Mouse (Mus musculus) intestine, postnatal 0 days (tissue): ENCODE data around the gene Ccdc92b. TPM values are rescaled to one million over a fixed set of nuclear protein-coding genes. Genes with fewer than 3 reads are reported as not detected.

Source experiments
- ATAC-seq: fragments of 200-750 bp; cut with Nextera tagmentation; 2 replicates; pipeline ENCODE4 v1.8.0; 2017; ENCODE audit warnings: mild to moderate bottlenecking, moderate TSS enrichment, moderate library complexity
- H3K27ac ChIP-seq: fragments of 300-500 bp; sonication (generic); 2 replicates; pipeline ENCODE4 v1.5.1; 2014; ENCODE audit warnings: mild to moderate bottlenecking, low read depth, low read length, moderate library complexity
- H3K27me3 ChIP-seq: fragments of 300-500 bp; sonication (generic); replicated peaks from 2 replicates; pipeline ENCODE4 v1.6.1; 2014; ENCODE audit warnings: low read length, mixed read lengths; ENCODE audit not compliant: control insufficient read depth, insufficient read depth
- H3K36me3 ChIP-seq: fragments of 300-500 bp; sonication (generic); 2 replicates; pipeline ENCODE4 v1.6.1; 2014; ENCODE audit warnings: mild to moderate bottlenecking, moderate library complexity; ENCODE audit not compliant: control insufficient read depth, insufficient read depth
- H3K4me1 ChIP-seq: fragments of 300-500 bp; sonication (generic); replicated peaks from 2 replicates; pipeline ENCODE4 v1.6.1; 2014; ENCODE audit warnings: antibody characterized with exemption, low read length, mixed read lengths; ENCODE audit not compliant: control insufficient read depth, insufficient read depth
- H3K4me2 ChIP-seq: fragments of 300-500 bp; sonication (generic); replicated peaks from 2 replicates; pipeline ENCODE4 v1.6.1; 2014; ENCODE audit warnings: low read depth, mild to moderate bottlenecking, moderate library complexity
- H3K4me3 ChIP-seq: fragments of 300-500 bp; sonication (generic); 2 replicates; pipeline ENCODE4 v1.5.1; 2014; ENCODE audit warnings: low read depth, low read length
- H3K9ac ChIP-seq: fragments of 300-500 bp; sonication (generic); 2 replicates; pipeline ENCODE4 v1.6.1; 2014; ENCODE audit warnings: mild to moderate bottlenecking, low read depth, low read length
- H3K9me3 ChIP-seq: fragments of 300-500 bp; sonication (generic); 2 replicates; pipeline ENCODE4 v1.6.1; 2016; ENCODE audit warnings: mixed run types; ENCODE audit not compliant: control insufficient read depth
- CTCF ChIP-seq: sonication (generic); IDR thresholded peaks from 2 replicates; pipeline ENCODE4 v1.5.1; 2016; ENCODE audit warnings: low read depth, mild to moderate bottlenecking, control low read depth, antibody characterized with exemption, moderate library complexity
- WGBS: fragments of 180-500 bp; shearing (Covaris S2); extraction: QIAGEN DNeasy Blood & Tissue Kit; methylation state at CpG from one replicate; pipeline ENCODE4 v1.1.7; 2014; 5-methylcytosine and 5-hydroxymethylcytosine counted together
- polyA plus RNA-seq: library from polyadenylated mRNA; unstranded; fragments of >200 nt; fragmentation: Nextera tagmentation; extraction: Ambion mirVana; gene quantifications from 2 replicates; pipeline ENCODE4 v1.2.1, GENCODE M21; 2015

Gene Ccdc92b
- polyA plus RNA-seq, 1 experiment from 2014 or later, result 0.25 TPM

DNA sequence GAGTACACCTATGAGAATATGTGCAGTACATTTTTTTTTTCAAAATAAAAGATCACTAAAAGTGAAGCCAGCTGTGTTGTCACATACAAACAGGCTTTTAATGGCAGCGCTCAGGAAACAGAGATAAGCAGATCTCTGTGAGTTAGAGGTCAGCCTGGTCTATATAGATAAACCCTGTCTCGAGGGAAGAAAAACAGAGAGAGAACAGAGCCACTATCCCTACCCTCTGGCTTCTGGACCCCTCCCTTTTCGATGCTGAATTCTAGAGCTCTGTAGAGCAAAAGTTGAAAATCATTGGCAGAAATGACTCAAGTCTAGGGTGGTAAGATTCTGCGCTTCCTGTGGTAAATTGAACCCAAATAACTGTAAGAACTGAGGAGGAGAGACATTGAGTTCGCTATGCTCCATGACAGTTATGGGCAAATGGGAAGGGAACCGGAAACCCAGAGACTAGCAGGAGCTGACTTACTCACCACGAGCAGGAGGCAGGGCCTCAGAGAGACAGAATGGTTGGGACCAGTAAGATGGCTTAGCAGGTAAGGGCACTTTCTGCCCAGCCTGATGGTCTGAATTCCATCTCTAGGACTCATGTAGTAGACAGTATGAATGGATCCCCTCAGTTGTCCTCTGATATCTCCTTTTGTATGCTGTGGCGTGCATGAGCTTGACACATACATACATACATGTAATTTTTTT is 2.7 kb downstream of the Ccdc92b start:
- H3K4me1 ChIP-seq, result no peaks in the 10 kb centered on the region
- no peaks in the 10 kb centered on the region for H3K9me3 ChIP-seq
- H3K4me2 ChIP-seq, result no peak overlapping the region
- no peak overlapping the region for H3K4me3 ChIP-seq
- no peak for ATAC-seq
- peaks cover 21% of the 10 kb centered on the region for H3K27me3 ChIP-seq
- H3K36me3 ChIP-seq, result no peaks in the 10 kb centered on the region
- H3K27ac ChIP-seq, result no peak overlapping the region
- no peak for TF ChIP-seq CTCF
- 66% methylated on average over 8 of the region's 8 CpGs for WGBS
- no peak overlapping the region for H3K9ac ChIP-seq

GRCm38 (mm10) chr11:74623693-74624092 is 4.3 kb downstream of the Ccdc92b start:
- peak; percentile 82 for ATAC-seq
- 38% methylated on average over 6 of the region's 6 CpGs for WGBS

GRCm38 (mm10) chr11:74625333-74625732 is 5.9 kb downstream of the Ccdc92b start:
- Histone ChIP-seq H3K9me3 (no peaks in the 10 kb centered on the region), H3K36me3 (no peaks in the 10 kb centered on the region), H3K27me3 (peaks cover 10% of the 10 kb centered on the region), H3K4me3 (no peak overlapping the region), H3K9ac (no peak overlapping the region), H3K4me2 (no peak overlapping the region), H3K4me1 (no peaks in the 10 kb centered on the region), H3K27ac (no peak overlapping the region)
- no peak for TF ChIP-seq CTCF
- no peak for ATAC-seq

More at GRCm38 (mm10) chr11:74623693-74624092, 4.3 kb downstream of the Ccdc92b start:
- 0 out of 2 replicates have a peak overlapping the region, but pooled peaks have one; percentile 7 for H3K4me2 ChIP-seq
- no peak for TF ChIP-seq CTCF
- peaks cover 21% of the 10 kb centered on the region for H3K27me3 ChIP-seq
- H3K4me1 ChIP-seq, result no peaks in the 10 kb centered on the region
- H3K9ac ChIP-seq, result no peak overlapping the region
- H3K27ac ChIP-seq, result no peak overlapping the region
- H3K4me3 ChIP-seq, result no peak overlapping the region
- H3K36me3 ChIP-seq, result no peaks in the 10 kb centered on the region
- no peaks in the 10 kb centered on the region for H3K9me3 ChIP-seq

GRCm38 (mm10) chr11:74627481-74627880 is 8.1 kb downstream of the Ccdc92b start:
- H3K4me1 ChIP-seq, result no peaks in the 10 kb centered on the region
- H3K27ac ChIP-seq, result no peak overlapping the region
- H3K9me3 ChIP-seq, result no peaks in the 10 kb centered on the region
- 67% methylated on average over 3 of the region's 3 CpGs for WGBS
- H3K27me3 ChIP-seq, result no peaks in the 10 kb centered on the region
- H3K36me3 ChIP-seq, result no peaks in the 10 kb centered on the region
- ATAC-seq, result no peak
- no peak for TF ChIP-seq CTCF
- no peak overlapping the region for H3K4me2 ChIP-seq
- no peak overlapping the region for H3K4me3 ChIP-seq
- H3K9ac ChIP-seq, result no peak overlapping the region

- H3K27ac ChIP-seq, result no peak overlapping the region
- no peak overlapping the region for H3K4me2 ChIP-seq
- H3K9me3 ChIP-seq, result no peaks in the 10 kb centered on the region
- no peak for ATAC-seq
- no peaks in the 10 kb centered on the region for H3K4me1 ChIP-seq
- no peak for TF ChIP-seq CTCF
- H3K4me3 ChIP-seq, result no peak overlapping the region
- H3K27me3 ChIP-seq, result no peaks in the 10 kb centered on the region
- H3K9ac ChIP-seq, result no peak overlapping the region
- no peaks in the 10 kb centered on the region for H3K36me3 ChIP-seq
- 67% methylated on average over 7 of the region's 7 CpGs for WGBS
Observed at GRCm38 (mm10) chr11:74631880-74632789, 12.7 kb downstream of the Ccdc92b start.

GRCm38 (mm10) chr11:74634490-74635275 is 15.3 kb downstream of the Ccdc92b start:
- WGBS, result 68% methylated on average over 5 of the region's 5 CpGs
- TF ChIP-seq CTCF, result peak; percentile 95
- H3K4me3 ChIP-seq, result no peak overlapping the region
- no peak for ATAC-seq
- no peaks in the 10 kb centered on the region for H3K36me3 ChIP-seq
- H3K9ac ChIP-seq, result no peak overlapping the region
- no peaks in the 10 kb centered on the region for H3K9me3 ChIP-seq
- no peak overlapping the region for H3K27ac ChIP-seq
- H3K27me3 ChIP-seq, result no peaks in the 10 kb centered on the region
- H3K4me2 ChIP-seq, result no peak overlapping the region
- H3K4me1 ChIP-seq, result 0 out of 2 replicates have a peak, but pooled peaks cover 4% of the 10 kb centered on the region
